Mouse (Mus musculus) midbrain, postnatal 0 days (tissue): ENCODE data around the gene Klhdc1. TPM values are rescaled to one million over a fixed set of nuclear protein-coding genes. Genes with fewer than 3 reads are reported as not detected.

ENCODE experiments used
- ATAC-seq: fragments of 200-750 bp; cut with Nextera tagmentation; 2 replicates; pipeline ENCODE4 v1.8.0; 2017; ENCODE audit warnings: moderate number of reproducible peaks, mild to moderate bottlenecking, moderate TSS enrichment, moderate library complexity; ENCODE audit not compliant: low FRiP score
- DNase-seq: peaks from one replicate; pipeline ENCODE4 v3.0.0-alpha.2; 2015; ENCODE audit warnings: low spot score
- H3K27ac ChIP-seq: fragments of 300-500 bp; sonication (generic); 2 replicates; pipeline ENCODE4 v1.5.1; 2014; ENCODE audit warnings: low read depth, mild to moderate bottlenecking, low read length, mixed read lengths
- H3K27me3 ChIP-seq: fragments of 300-500 bp; sonication (generic); 2 replicates; pipeline ENCODE4 v1.6.1; 2014; ENCODE audit warnings: low read length, control low read depth, mixed read lengths; ENCODE audit not compliant: insufficient read depth
- H3K36me3 ChIP-seq: fragments of 300-500 bp; sonication (generic); 2 replicates; pipeline ENCODE4 v1.6.1; 2014; ENCODE audit warnings: low read length, control low read depth, mixed read lengths; ENCODE audit not compliant: insufficient read depth
- H3K4me1 ChIP-seq: fragments of 300-500 bp; sonication (generic); 2 replicates; pipeline ENCODE4 v1.6.1; 2014; ENCODE audit warnings: mild to moderate bottlenecking, control low read depth, antibody characterized with exemption, low read length, mixed read lengths; ENCODE audit not compliant: insufficient read depth
- H3K4me2 ChIP-seq: fragments of 300-500 bp; sonication (generic); 2 replicates; pipeline ENCODE4 v1.6.1; 2014; ENCODE audit warnings: low read depth, mild to moderate bottlenecking, low read length, mixed read lengths; ENCODE audit not compliant: poor library complexity, severe bottlenecking
- H3K4me3 ChIP-seq: fragments of 300-500 bp; sonication (generic); 2 replicates; pipeline ENCODE4 v1.5.1; 2014; ENCODE audit warnings: low read depth, mild to moderate bottlenecking, low read length, moderate library complexity
- H3K9ac ChIP-seq: fragments of 300-500 bp; sonication (generic); replicated peaks from 2 replicates; pipeline ENCODE4 v1.6.1; 2014; ENCODE audit warnings: mild to moderate bottlenecking, low read length, moderate library complexity, mixed read lengths; ENCODE audit not compliant: poor library complexity, severe bottlenecking
- H3K9me3 ChIP-seq: fragments of 300-500 bp; sonication (generic); 2 replicates; pipeline ENCODE4 v1.6.1; 2016; ENCODE audit warnings: low read length, control low read depth
- CTCF ChIP-seq: IDR thresholded peaks from 2 replicates; pipeline ENCODE4 v1.5.1; 2016; ENCODE audit warnings: antibody characterized with exemption, mild to moderate bottlenecking
- WGBS: fragments of 180-500 bp; shearing (Covaris S2); extraction: QIAGEN DNeasy Blood & Tissue Kit; methylation state at CpG from one replicate; pipeline ENCODE4 v1.1.7; 2014; 5-methylcytosine and 5-hydroxymethylcytosine counted together
- polyA plus RNA-seq: library from polyadenylated mRNA; unstranded; fragments of >200 nt; fragmentation: Nextera tagmentation; extraction: Ambion mirVana; gene quantifications from 2 replicates; pipeline ENCODE4 v1.2.1, GENCODE M21; 2015
- total RNA-seq: library from RNA; depleted of rRNA; stranded (reverse); fragments of >200 nt; gene quantifications from 2 replicates; pipeline ENCODE4 v1.2.3, GENCODE M21; 2014

The Klhdc1 gene
- total and polyA plus RNA-seq, 2 experiments from 2014 or later: 8.5 to 25.6 TPM

- H3K9ac ChIP-seq: no peak overlapping the region
- no peaks in the 10 kb centered on the region for H3K9me3 ChIP-seq
- H3K4me3 ChIP-seq: no peak overlapping the region
- no peak for ATAC-seq
- 90% methylated on average over 18 of the region's 18 CpGs for WGBS
- H3K4me1 ChIP-seq: no peaks in the 10 kb centered on the region
- H3K36me3 ChIP-seq: no peaks in the 10 kb centered on the region
- H3K4me2 ChIP-seq: no peak overlapping the region
- TF ChIP-seq CTCF: no peak
- H3K27ac ChIP-seq: no peak overlapping the region
- no peaks in the 10 kb centered on the region for H3K27me3 ChIP-seq
- no peak for DNase-seq
Measured at GRCm38 (mm10) chr12:69210056-69210979, 30.7 kb upstream of the Klhdc1 start.

- no peak overlapping the region for H3K9ac ChIP-seq
- WGBS: 77% methylated on average over 5 of the region's 5 CpGs
Measured at GRCm38 (mm10) chr12:69211057-69211456, 29.9 kb upstream of the Klhdc1 start.

GRCm38 (mm10) chr12:69213186-69213777 lies 27.7 kb upstream of the Klhdc1 start:
- ATAC-seq (no peak), DNase-seq (no peak)
- Histone ChIP-seq H3K4me1 (no peaks in the 10 kb centered on the region), H3K4me2 (no peak overlapping the region), H3K9me3 (no peaks in the 10 kb centered on the region), H3K9ac (no peak overlapping the region), H3K4me3 (no peak overlapping the region), H3K27me3 (no peaks in the 10 kb centered on the region), H3K36me3 (no peaks in the 10 kb centered on the region), H3K27ac (no peak overlapping the region)
- no peak for TF ChIP-seq CTCF
- WGBS: 95% methylated on average over 13 of the region's 13 CpGs

More at GRCm38 (mm10) chr12:69211057-69211456, 29.9 kb upstream of the Klhdc1 start:
- Histone ChIP-seq H3K9me3 (no peaks in the 10 kb centered on the region), H3K4me1 (no peaks in the 10 kb centered on the region), H3K27ac (no peak overlapping the region), H3K4me3 (no peak overlapping the region), H3K4me2 (no peak overlapping the region), H3K27me3 (no peaks in the 10 kb centered on the region), H3K36me3 (no peaks in the 10 kb centered on the region)
- TF ChIP-seq CTCF: peak; percentile 69
- ATAC-seq (no peak), DNase-seq (peak; percentile 24)

GRCm38 (mm10) chr12:69214393-69214792 lies 26.6 kb upstream of the Klhdc1 start:
- H3K27me3 ChIP-seq: no peaks in the 10 kb centered on the region
- H3K4me3 ChIP-seq: no peak overlapping the region
- no peaks in the 10 kb centered on the region for H3K9me3 ChIP-seq
- WGBS: 93% methylated on average over 7 of the region's 7 CpGs
- H3K27ac ChIP-seq: no peak overlapping the region
- H3K4me2 ChIP-seq: no peak overlapping the region
- no peak for DNase-seq
- no peaks in the 10 kb centered on the region for H3K4me1 ChIP-seq
- TF ChIP-seq CTCF: no peak
- H3K36me3 ChIP-seq: no peaks in the 10 kb centered on the region
- no peak overlapping the region for H3K9ac ChIP-seq
- ATAC-seq: no peak

- H3K27me3 ChIP-seq: no peaks in the 10 kb centered on the region
- ATAC-seq (no peak), DNase-seq (no peak)
- TF ChIP-seq CTCF: no peak
- 77% methylated on average over 3 of the region's 3 CpGs for WGBS
- no peak overlapping the region for H3K4me2 ChIP-seq
- no peaks in the 10 kb centered on the region for H3K4me1 ChIP-seq
- no peak overlapping the region for H3K4me3 ChIP-seq
- H3K9me3 ChIP-seq: no peaks in the 10 kb centered on the region
- H3K9ac ChIP-seq: no peak overlapping the region
- H3K36me3 ChIP-seq: no peaks in the 10 kb centered on the region
- no peak overlapping the region for H3K27ac ChIP-seq
Measured at GRCm38 (mm10) chr12:69215000-69215785, 25.8 kb upstream of the Klhdc1 start.
